Mouse (Mus musculus): Measurements from ENCODE around the gene Lman1l. TPM values are rescaled to one million over a fixed set of nuclear protein-coding genes. Genes with fewer than 3 reads are reported as not detected.
A peak's percentile ranks its signal among the peaks of the same experiment; 100 is the strongest.

Gene Lman1l
- total RNA-seq, 2 experiments from 2014 or later = not detected

GRCm38 (mm10) chr9:57597265-57597664 is 23.3 kb downstream of the Lman1l start:
- no peak for ATAC-seq (replicated peaks; ENCODE audit: low FRiP score, low TSS enrichment, poor library complexity, severe bottlenecking)

DNA sequence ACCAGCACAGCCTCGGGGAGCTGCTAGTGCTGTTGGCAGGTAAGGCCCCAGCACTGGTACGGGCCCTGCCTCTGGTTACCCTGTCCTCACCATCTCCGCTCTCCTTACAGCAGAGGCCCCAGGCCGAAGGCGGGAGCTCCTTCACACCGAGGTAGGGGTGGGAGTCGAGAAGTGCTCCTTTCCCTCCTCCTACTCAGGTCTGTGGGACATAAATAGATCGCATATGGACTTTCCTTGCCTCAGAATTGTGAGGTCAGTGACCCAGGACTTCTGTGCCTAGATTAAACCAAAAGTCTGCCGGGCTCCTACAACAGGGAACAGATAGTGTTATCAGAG is 26.4 kb downstream of the Lman1l start:
- no peak for ATAC-seq (replicated peaks; ENCODE audit: low FRiP score, low TSS enrichment, poor library complexity, severe bottlenecking)

GRCm38 (mm10) chr9:57593454-57594173 is 27.0 kb downstream of the Lman1l start:
- no peak for ATAC-seq (replicated peaks; ENCODE audit: low FRiP score, low TSS enrichment, poor library complexity, severe bottlenecking)

DNA sequence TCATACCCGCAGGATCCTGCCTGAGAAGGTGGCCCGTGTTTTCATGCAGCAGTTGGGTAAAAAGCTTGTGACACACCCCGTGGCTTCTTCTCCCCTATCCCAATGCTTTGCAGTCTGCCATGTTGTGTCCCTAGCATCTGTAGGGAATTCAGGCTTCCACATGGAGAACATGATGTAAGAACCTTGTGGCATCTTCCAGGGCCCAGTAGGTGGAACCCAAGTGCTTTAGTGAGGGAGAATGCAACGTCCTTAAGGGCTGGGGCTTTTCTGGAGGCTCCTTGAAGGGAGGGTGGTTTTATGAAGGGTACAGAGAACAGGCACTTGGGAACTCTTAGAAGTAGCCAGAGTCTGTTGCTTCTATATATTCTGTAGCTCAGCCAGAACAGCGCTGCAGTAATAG is 29.8 kb downstream of the Lman1l start:
- ATAC-seq (replicated peaks; ENCODE audit: low FRiP score, low TSS enrichment, poor library complexity, severe bottlenecking) = no peak

- ATAC-seq (replicated peaks; ENCODE audit: low FRiP score, low TSS enrichment, poor library complexity, severe bottlenecking) = peak; percentile 90
These were observed 31.1 kb downstream of the Lman1l start, which contains the start of gene Ulk3 for GRCm38 (mm10) chr9:57589224-57590126. Gene Ulk3 (plus strand): TSS chr9:57589452.

DNA sequence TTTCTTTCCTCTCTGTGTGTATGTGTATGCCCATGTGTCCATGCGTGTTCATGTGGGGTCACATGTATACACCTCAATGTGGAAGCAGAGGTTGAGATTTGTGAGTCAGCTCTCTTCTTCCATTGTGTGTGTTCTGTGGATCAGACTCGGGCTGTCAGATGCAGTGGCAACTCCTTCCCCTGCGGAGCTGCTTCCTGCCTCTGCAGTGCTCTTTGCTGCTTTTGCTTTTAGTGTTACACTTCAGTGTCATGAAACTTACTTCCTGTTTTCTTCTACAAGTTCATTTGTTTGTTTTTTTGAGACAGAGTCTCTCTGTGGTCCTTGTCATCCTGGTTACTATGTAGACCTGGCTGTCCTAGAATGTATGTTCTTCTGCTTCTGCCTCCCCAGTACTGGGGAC is 35.6 kb downstream of the Lman1l start:
- no peak for ATAC-seq (replicated peaks; ENCODE audit: low FRiP score, low TSS enrichment, poor library complexity, severe bottlenecking)

DNA sequence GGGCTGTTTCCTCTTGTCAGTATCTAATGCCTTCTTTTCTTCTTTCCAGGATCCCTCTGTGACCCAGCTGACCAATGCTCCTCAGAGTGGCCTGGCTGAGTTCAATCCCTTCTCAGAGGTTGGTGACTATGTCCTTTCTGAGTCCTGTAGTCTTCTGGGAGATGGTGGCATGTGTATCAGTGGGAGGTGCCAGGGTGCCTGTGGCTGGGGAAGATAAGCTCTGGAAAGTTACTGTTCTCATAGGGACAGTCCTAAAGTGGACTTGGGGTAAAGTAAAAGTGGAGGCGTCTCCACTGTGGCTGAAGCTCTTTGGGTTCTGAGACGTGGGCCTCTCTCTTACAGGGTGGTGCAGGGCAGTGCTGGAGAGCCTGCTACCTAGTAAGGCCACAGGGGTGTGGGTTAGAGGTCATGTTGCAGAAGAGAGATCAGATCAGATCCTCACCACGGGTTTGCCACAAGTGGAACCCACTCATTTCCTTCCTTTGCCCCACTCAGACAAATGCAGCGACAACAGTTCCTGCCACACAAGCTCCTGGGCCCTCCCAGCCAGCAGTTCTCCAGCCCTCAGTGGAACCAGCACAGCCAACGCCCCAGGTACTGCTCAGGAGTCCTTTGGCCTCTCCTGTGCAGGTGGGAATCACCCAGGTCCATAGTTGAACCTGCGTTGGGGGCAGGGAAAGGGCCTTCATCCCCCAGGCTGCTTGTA is 43.3 kb downstream of the Lman1l start:
- ATAC-seq (replicated peaks; ENCODE audit: low FRiP score, low TSS enrichment, poor library complexity, severe bottlenecking) = peak; percentile 76

DNA sequence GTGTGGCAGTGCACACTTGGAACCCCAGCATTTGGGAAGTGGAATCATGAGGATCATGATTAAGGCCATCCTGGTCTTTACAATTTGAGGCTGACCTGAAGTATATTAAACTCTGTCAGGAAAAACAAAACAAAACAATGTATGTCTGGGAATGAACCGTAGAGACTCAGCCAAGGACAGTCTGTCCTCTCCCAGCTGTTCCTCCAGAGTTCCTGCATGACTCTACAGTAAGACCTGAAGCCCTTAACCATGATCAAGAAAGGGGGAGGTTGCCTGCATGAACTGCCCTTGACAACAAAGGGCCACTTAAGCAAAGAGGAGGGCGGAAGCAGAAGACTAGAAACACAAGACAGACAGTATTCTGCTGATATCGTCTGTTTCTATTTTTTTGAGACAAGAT is 45.0 kb downstream of the Lman1l start:
- no peak for ATAC-seq (replicated peaks; ENCODE audit: low FRiP score, low TSS enrichment, poor library complexity, severe bottlenecking)

DNA sequence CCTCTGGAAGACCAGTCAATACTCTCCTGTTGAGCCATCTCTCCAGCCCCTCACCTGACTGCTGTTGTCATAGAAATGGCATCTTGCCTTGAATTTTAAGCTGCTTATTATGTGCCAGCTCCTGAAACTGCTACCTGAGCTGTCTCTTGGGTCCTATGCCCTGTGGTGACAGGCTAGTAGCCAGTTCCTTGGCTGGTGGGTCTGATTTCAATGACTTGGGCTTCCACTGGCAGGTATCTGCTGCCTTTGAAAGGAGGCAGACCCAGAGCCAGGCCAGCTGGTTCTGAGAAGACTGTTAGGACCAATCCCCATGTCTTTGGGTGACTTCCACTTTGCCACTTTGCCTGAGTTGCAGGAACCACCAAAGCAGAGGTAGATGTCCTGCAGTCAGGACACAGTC is 46.2 kb downstream of the Lman1l start:
- no peak for ATAC-seq (replicated peaks; ENCODE audit: low FRiP score, low TSS enrichment, poor library complexity, severe bottlenecking)

GRCm38 (mm10) chr9:57568500-57568899 is 52.1 kb downstream of the Lman1l start:
- no peak for ATAC-seq (replicated peaks; ENCODE audit: low FRiP score, low TSS enrichment, poor library complexity, severe bottlenecking)

- ATAC-seq (replicated peaks; ENCODE audit: low FRiP score, low TSS enrichment, poor library complexity, severe bottlenecking) = no peak; the same call in 1 of the 2 replicates
These were observed 53.7 kb downstream of the Lman1l start for GRCm38 (mm10) chr9:57566846-57567245.

- ATAC-seq (replicated peaks; ENCODE audit: low FRiP score, low TSS enrichment, poor library complexity, severe bottlenecking) = no peak
These were observed 54.8 kb downstream of the Lman1l start for GRCm38 (mm10) chr9:57565741-57566221.

DNA sequence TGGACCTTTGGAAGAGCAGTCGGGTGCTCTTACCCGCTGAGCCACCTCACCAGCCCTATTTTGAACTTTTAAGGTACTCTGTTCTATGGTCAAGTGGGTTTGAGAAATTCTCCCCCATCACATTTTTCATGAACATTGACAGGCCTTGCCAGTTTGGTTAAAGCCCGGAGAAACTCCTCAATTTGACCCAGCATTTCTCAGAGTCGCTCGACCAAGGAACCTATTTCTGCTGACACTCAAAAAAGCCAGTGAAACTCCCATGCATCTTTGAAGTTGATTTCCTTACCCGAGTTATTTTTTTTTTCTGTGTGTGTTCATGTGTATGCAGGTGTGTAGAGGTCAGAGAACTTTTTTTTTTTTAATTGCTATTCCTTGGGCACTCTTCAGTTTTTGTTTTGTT is 56.0 kb downstream of the Lman1l start:
- no peak for ATAC-seq (replicated peaks; ENCODE audit: low FRiP score, low TSS enrichment, poor library complexity, severe bottlenecking)

- no peak for ATAC-seq (replicated peaks; ENCODE audit: low FRiP score, low TSS enrichment, poor library complexity, severe bottlenecking)
These were observed 57.6 kb downstream of the Lman1l start for GRCm38 (mm10) chr9:57562896-57563372.

- ATAC-seq (replicated peaks; ENCODE audit: low FRiP score, low TSS enrichment, poor library complexity, severe bottlenecking) = no peak
These were observed 58.9 kb downstream of the Lman1l start for GRCm38 (mm10) chr9:57561711-57562099.

- ATAC-seq (replicated peaks; ENCODE audit: low FRiP score, low TSS enrichment, poor library complexity, severe bottlenecking) = peak; percentile 99
These were observed 59.5 kb downstream of the Lman1l start, which contains the start of gene Scamp2 for GRCm38 (mm10) chr9:57560861-57561710. Gene Scamp2 (plus strand): TSS chr9:57560943.

- ATAC-seq (replicated peaks; ENCODE audit: low FRiP score, low TSS enrichment, poor library complexity, severe bottlenecking) = 0 out of 2 replicates have a peak, but pooled peaks have one; percentile 11
These were observed 60.3 kb downstream of the Lman1l start for GRCm38 (mm10) chr9:57560263-57560662.

- ATAC-seq (replicated peaks; ENCODE audit: low FRiP score, low TSS enrichment, poor library complexity, severe bottlenecking) = no peak
These were observed 61.0 kb downstream of the Lman1l start for GRCm38 (mm10) chr9:57559568-57559967.

DNA sequence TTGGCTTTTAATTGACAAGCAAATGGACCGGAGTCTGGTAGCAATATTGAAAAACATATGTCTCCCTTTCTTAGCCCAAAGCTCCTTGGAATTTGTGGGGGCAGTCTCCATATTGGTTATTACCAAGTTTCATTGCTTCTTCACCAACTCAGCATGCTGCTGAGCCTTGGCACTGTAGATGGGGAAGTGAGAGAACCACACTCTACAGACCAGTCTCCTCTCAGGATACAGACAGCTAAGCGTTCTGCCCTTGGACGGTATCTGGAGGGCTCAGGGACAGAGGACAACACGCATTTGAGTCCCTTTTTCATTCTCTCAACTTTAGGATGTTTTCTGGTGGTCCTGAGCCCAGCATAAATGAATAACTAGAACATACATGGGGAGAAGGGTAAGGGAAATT is 61.9 kb downstream of the Lman1l start:
- no peak for ATAC-seq (replicated peaks; ENCODE audit: low FRiP score, low TSS enrichment, poor library complexity, severe bottlenecking)

Data from megakaryocyte-erythroid progenitor cell, adult 5-6 weeks (primary cell).